Mouse (Mus musculus): ENCODE measurements at regions not wholly inside any gene's neighbourhood (a gene's known extent, or its start where the extent isn't known, plus 50 kb on each side); places are given as distances from the start of the nearest gene placed in this dataset.

- H3K4me3 ChIP-seq: no peak overlapping the region
- H3K27ac ChIP-seq: no peak overlapping the region
- TF ChIP-seq CTCF (conservative IDR thresholded peaks at IDR 0.05): no peak
- DNase-seq (ENCODE audit: low spot score in 2 of 2): no peak
These were observed 141.6 kb upstream of the Reg3b start for GRCm38 (mm10) chr6:78228883-78229282.

- no peak for TF ChIP-seq CTCF (conservative IDR thresholded peaks at IDR 0.05)
- H3K27ac ChIP-seq: peak overlapping the region; percentile 82
- DNase-seq (ENCODE audit: low spot score in 2 of 2): no peak
These were observed 126.1 kb upstream of the Reg3b start for GRCm38 (mm10) chr6:78244404-78244803.

GRCm38 (mm10) chr6:78245010-78245409 lies 125.4 kb upstream of the Reg3b start:
- no peak for TF ChIP-seq CTCF (conservative IDR thresholded peaks at IDR 0.05)
- no peak for DNase-seq (ENCODE audit: low spot score in 2 of 2)
- Histone ChIP-seq H3K4me3 (no peak overlapping the region), H3K27ac (peak overlapping the region; percentile 82)

More at GRCm38 (mm10) chr6:78244404-78244803, 126.1 kb upstream of the Reg3b start:
- H3K4me3 ChIP-seq: no peak overlapping the region

- DNase-seq (ENCODE audit: low spot score in 2 of 2): no peak
- no peak for TF ChIP-seq CTCF (conservative IDR thresholded peaks at IDR 0.05)
These were observed 120.4 kb upstream of the Reg3b start for GRCm38 (mm10) chr6:78250053-78250452.

GRCm38 (mm10) chr6:78250541-78250940 lies 119.9 kb upstream of the Reg3b start:
- no peak for TF ChIP-seq CTCF (conservative IDR thresholded peaks at IDR 0.05)
- H3K4me3 ChIP-seq: no peak overlapping the region
- H3K27ac ChIP-seq: peak overlapping the region; percentile 72
- no peak for DNase-seq (ENCODE audit: low spot score in 2 of 2)

More at GRCm38 (mm10) chr6:78250053-78250452, 120.4 kb upstream of the Reg3b start:
- H3K27ac ChIP-seq: peak overlapping the region; percentile 72; the same call in 1 of the 2 replicates
- H3K4me3 ChIP-seq: no peak overlapping the region

GRCm38 (mm10) chr6:78271879-78272546 lies 98.4 kb upstream of the Reg3b start:
- DNase-seq (ENCODE audit: low spot score in 2 of 2): no peak
- no peak overlapping the region for H3K27ac ChIP-seq
- no peak for TF ChIP-seq CTCF (conservative IDR thresholded peaks at IDR 0.05)
- no peak overlapping the region for H3K4me3 ChIP-seq

- peak overlapping the region; percentile 72 for H3K27ac ChIP-seq
- peak; percentile 18 to 27 for DNase-seq (ENCODE audit: low spot score in 2 of 2)
These were observed 92.3 kb upstream of the Reg3b start for GRCm38 (mm10) chr6:78277993-78278715.

GRCm38 (mm10) chr6:78280541-78280940 lies 89.9 kb upstream of the Reg3b start:
- H3K4me3 ChIP-seq: no peak overlapping the region
- no peak for TF ChIP-seq CTCF (conservative IDR thresholded peaks at IDR 0.05)
- H3K27ac ChIP-seq: no peak overlapping the region
- peak; percentile 40 to 64 for DNase-seq (ENCODE audit: low spot score in 2 of 2)

More at GRCm38 (mm10) chr6:78277993-78278715, 92.3 kb upstream of the Reg3b start:
- H3K4me3 ChIP-seq: no peak overlapping the region
- TF ChIP-seq CTCF (conservative IDR thresholded peaks at IDR 0.05): no peak

- no peak for TF ChIP-seq CTCF (conservative IDR thresholded peaks at IDR 0.05)
- Histone ChIP-seq H3K4me3 (no peak overlapping the region), H3K27ac (no peak overlapping the region)
- no peak for DNase-seq (ENCODE audit: low spot score in 2 of 2)
These were observed 75.8 kb upstream of the Reg3b start for GRCm38 (mm10) chr6:78294647-78295046.

- DNase-seq (ENCODE audit: low spot score in 2 of 2): no peak
- Histone ChIP-seq H3K4me3 (no peak overlapping the region), H3K27ac (no peak overlapping the region)
- TF ChIP-seq CTCF (conservative IDR thresholded peaks at IDR 0.05): no peak
These were observed 67.2 kb upstream of the Reg3b start for GRCm38 (mm10) chr6:78303187-78303740.
